Mouse (Mus musculus) midbrain, postnatal 0 days (tissue): Measurements from ENCODE around the gene Gm11027. TPM values are rescaled to one million over a fixed set of nuclear protein-coding genes. Genes with fewer than 3 reads are reported as not detected.

ENCODE experiments used
- ATAC-seq: fragments of 200-750 bp; cut with Nextera tagmentation; 2 replicates; pipeline ENCODE4 v1.8.0; 2017; ENCODE audit warnings: moderate number of reproducible peaks, mild to moderate bottlenecking, moderate TSS enrichment, moderate library complexity; ENCODE audit not compliant: low FRiP score
- DNase-seq: peaks from one replicate; pipeline ENCODE4 v3.0.0-alpha.2; 2015; ENCODE audit warnings: low spot score
- H3K27ac ChIP-seq: fragments of 300-500 bp; sonication (generic); 2 replicates; pipeline ENCODE4 v1.5.1; 2014; ENCODE audit warnings: low read depth, mild to moderate bottlenecking, low read length, mixed read lengths
- H3K27me3 ChIP-seq: fragments of 300-500 bp; sonication (generic); 2 replicates; pipeline ENCODE4 v1.6.1; 2014; ENCODE audit warnings: low read length, control low read depth, mixed read lengths; ENCODE audit not compliant: insufficient read depth
- H3K36me3 ChIP-seq: fragments of 300-500 bp; sonication (generic); 2 replicates; pipeline ENCODE4 v1.6.1; 2014; ENCODE audit warnings: low read length, control low read depth, mixed read lengths; ENCODE audit not compliant: insufficient read depth
- H3K4me1 ChIP-seq: fragments of 300-500 bp; sonication (generic); 2 replicates; pipeline ENCODE4 v1.6.1; 2014; ENCODE audit warnings: mild to moderate bottlenecking, control low read depth, antibody characterized with exemption, low read length, mixed read lengths; ENCODE audit not compliant: insufficient read depth
- H3K4me2 ChIP-seq: fragments of 300-500 bp; sonication (generic); 2 replicates; pipeline ENCODE4 v1.6.1; 2014; ENCODE audit warnings: low read depth, mild to moderate bottlenecking, low read length, mixed read lengths; ENCODE audit not compliant: poor library complexity, severe bottlenecking
- H3K4me3 ChIP-seq: fragments of 300-500 bp; sonication (generic); 2 replicates; pipeline ENCODE4 v1.5.1; 2014; ENCODE audit warnings: low read depth, mild to moderate bottlenecking, low read length, moderate library complexity
- H3K9ac ChIP-seq: fragments of 300-500 bp; sonication (generic); replicated peaks from 2 replicates; pipeline ENCODE4 v1.6.1; 2014; ENCODE audit warnings: mild to moderate bottlenecking, low read length, moderate library complexity, mixed read lengths; ENCODE audit not compliant: poor library complexity, severe bottlenecking
- H3K9me3 ChIP-seq: fragments of 300-500 bp; sonication (generic); 2 replicates; pipeline ENCODE4 v1.6.1; 2016; ENCODE audit warnings: low read length, control low read depth
- CTCF ChIP-seq: IDR thresholded peaks from 2 replicates; pipeline ENCODE4 v1.5.1; 2016; ENCODE audit warnings: antibody characterized with exemption, mild to moderate bottlenecking
- WGBS: fragments of 180-500 bp; shearing (Covaris S2); extraction: QIAGEN DNeasy Blood & Tissue Kit; methylation state at CpG from one replicate; pipeline ENCODE4 v1.1.7; 2014; 5-methylcytosine and 5-hydroxymethylcytosine counted together
- polyA plus RNA-seq: library from polyadenylated mRNA; unstranded; fragments of >200 nt; fragmentation: Nextera tagmentation; extraction: Ambion mirVana; gene quantifications from 2 replicates; pipeline ENCODE4 v1.2.1, GENCODE M21; 2015
- total RNA-seq: library from RNA; depleted of rRNA; stranded (reverse); fragments of >200 nt; gene quantifications from 2 replicates; pipeline ENCODE4 v1.2.3, GENCODE M21; 2014

Gene Gm11027
- total and polyA plus RNA-seq, 2 experiments from 2014 or later: not detected

GRCm38 (mm10) chr12:116280149-116280652 is 5.0 kb downstream of the Gm11027 start:
- ATAC-seq: no peak
- 2% methylated on average over 7 of the region's 7 CpGs for WGBS

GRCm38 (mm10) chr12:116280653-116281364 is 5.6 kb downstream of the Gm11027 start, which contains the start of gene Esyt2:
Esyt2 (plus strand) TSS chr12:116281196.
- peak; percentile 97 for ATAC-seq

More at GRCm38 (mm10) chr12:116280149-116280652, 5.0 kb downstream of the Gm11027 start:
- DNase-seq: no peak
- H3K9ac ChIP-seq: peak overlapping the region; percentile 94
- H3K4me3 ChIP-seq: peak overlapping the region; percentile 91
- no peaks in the 10 kb centered on the region for H3K27me3 ChIP-seq
- no peaks in the 10 kb centered on the region for H3K9me3 ChIP-seq
- 0 out of 2 replicates have a peak, but pooled peaks cover 3% of the 10 kb centered on the region for H3K4me1 ChIP-seq
- H3K27ac ChIP-seq: peak overlapping the region; percentile 99
- TF ChIP-seq CTCF: no peak
- no peaks in the 10 kb centered on the region for H3K36me3 ChIP-seq
- H3K4me2 ChIP-seq: peak overlapping the region; percentile 62

DNA sequence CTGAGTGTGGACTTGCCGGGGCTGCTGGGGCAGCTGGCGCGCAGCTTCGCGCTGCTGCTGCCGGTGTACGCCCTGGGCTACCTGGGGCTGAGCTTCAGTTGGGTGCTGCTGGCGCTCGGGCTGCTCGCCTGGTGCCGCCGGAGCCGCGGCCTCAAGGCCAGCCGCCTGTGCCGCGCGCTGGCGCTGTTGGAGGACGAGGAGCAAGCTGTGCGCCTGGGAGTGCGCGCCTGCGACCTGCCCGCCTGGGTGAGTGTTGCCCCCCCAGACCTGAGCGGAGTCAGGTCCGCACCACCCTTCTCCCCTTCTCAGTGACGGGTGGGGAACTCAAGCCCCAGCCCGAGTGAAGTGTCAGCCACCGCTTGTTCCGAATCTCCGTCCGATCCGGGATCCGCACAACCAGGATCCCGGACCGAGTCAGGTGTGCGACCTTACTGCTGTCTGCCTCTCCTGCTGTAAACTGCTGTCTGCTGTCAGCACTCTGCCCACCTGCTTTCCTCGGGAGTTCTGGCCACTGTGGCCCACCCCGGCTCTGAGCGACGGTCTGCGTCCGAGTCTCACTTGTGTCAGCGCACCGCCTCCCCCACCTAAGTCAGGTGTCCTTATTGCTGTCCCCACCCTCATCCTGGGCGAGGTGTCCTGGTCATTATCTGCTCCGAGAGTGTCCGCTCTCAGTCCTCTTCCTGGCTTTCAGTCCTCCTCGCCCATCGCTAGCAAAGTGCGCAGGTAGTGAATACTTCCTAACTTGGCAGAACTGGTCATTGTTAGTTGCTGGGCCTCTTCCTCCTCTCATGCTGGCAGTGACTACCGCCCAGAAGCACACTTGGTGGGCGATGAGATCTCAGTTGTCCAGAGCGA is 6.5 kb downstream of the Gm11027 start:
- Histone ChIP-seq H3K27me3 (no peaks in the 10 kb centered on the region), H3K36me3 (no peaks in the 10 kb centered on the region), H3K4me2 (peak overlapping the region; percentile 97), H3K4me1 (0 out of 2 replicates have a peak, but pooled peaks cover 3% of the 10 kb centered on the region), H3K4me3 (peak overlapping the region; percentile 91), H3K27ac (peak overlapping the region; percentile 99), H3K9me3 (no peaks in the 10 kb centered on the region), H3K9ac (peak overlapping the region; percentile 94)
- under 1% methylated on average over 39 of the region's 55 CpGs for WGBS
- ATAC-seq (no peak; the same call in none of the 2 replicates), DNase-seq (peak; percentile 1)
- no peak for TF ChIP-seq CTCF

More at GRCm38 (mm10) chr12:116280653-116281364, 5.6 kb downstream of the Gm11027 start, which contains the start of gene Esyt2:
- under 1% methylated on average over 62 of the region's 68 CpGs for WGBS
- H3K27me3 ChIP-seq: no peaks in the 10 kb centered on the region
- no peaks in the 10 kb centered on the region for H3K9me3 ChIP-seq
- H3K4me2 ChIP-seq: peak within 1 kb of the TSS; percentile 97
- peak; percentile 99 for DNase-seq
- peak within 1 kb of the TSS; percentile 94 for H3K9ac ChIP-seq
- TF ChIP-seq CTCF: peak; percentile 61
- H3K27ac ChIP-seq: peak within 1 kb of the TSS; percentile 99
- peak within 1 kb of the TSS; percentile 91 for H3K4me3 ChIP-seq
- 0 out of 2 replicates have a peak, but pooled peaks cover 3% of the 10 kb centered on the region for H3K4me1 ChIP-seq
- no peaks in the 10 kb centered on the region for H3K36me3 ChIP-seq

DNA sequence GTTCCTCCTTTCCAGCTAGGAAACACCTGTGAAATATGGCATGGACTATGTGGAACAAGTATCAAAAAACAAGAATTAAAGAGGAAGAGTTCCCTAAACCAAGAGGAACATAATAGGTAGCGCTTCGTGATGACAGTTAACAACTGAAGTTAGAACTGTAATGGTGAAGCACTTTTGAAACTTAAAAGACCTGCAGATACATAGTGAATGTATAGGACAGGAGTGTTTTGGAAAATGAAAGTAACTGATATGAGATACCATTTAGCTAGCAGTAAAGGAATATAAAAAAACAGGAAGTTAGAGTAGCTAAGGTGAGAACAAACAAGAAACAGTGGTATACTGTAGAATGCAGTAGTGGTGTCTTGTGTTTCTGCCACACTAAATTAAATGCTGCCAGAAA is 7.7 kb downstream of the Gm11027 start:
- WGBS: 91% methylated on average over 2 of the region's 2 CpGs
- DNase-seq (no peak), ATAC-seq (no peak)
- no peak for TF ChIP-seq CTCF
- H3K4me3 ChIP-seq: peak overlapping the region; percentile 3; the same call in 1 of the 2 replicates
- H3K27ac ChIP-seq: no peak overlapping the region
- H3K4me1 ChIP-seq: 0 out of 2 replicates have a peak, but pooled peaks cover 3% of the 10 kb centered on the region
- no peaks in the 10 kb centered on the region for H3K27me3 ChIP-seq
- no peaks in the 10 kb centered on the region for H3K36me3 ChIP-seq
- no peak overlapping the region for H3K9ac ChIP-seq
- H3K9me3 ChIP-seq: no peaks in the 10 kb centered on the region
- H3K4me2 ChIP-seq: peak overlapping the region; percentile 26; the same call in 1 of the 2 replicates

- Histone ChIP-seq H3K9ac (no peak overlapping the region), H3K36me3 (no peaks in the 10 kb centered on the region), H3K27ac (no peak overlapping the region), H3K9me3 (no peaks in the 10 kb centered on the region), H3K4me1 (0 out of 2 replicates have a peak, but pooled peaks cover 3% of the 10 kb centered on the region), H3K4me2 (no peak overlapping the region), H3K27me3 (no peaks in the 10 kb centered on the region), H3K4me3 (no peak overlapping the region)
- ATAC-seq (no peak), DNase-seq (no peak)
- TF ChIP-seq CTCF: no peak
- WGBS: 90% methylated on average over 2 of the region's 2 CpGs
Measured at GRCm38 (mm10) chr12:116283511-116283910, 8.3 kb downstream of the Gm11027 start.
